Mouse (Mus musculus) v-Abl transformed pro-B cells (cell line): ENCODE measurements around the gene Pfkl.

Source experiments
- in situ Hi-C, 2 experiments: fragments of 400-800 bp; cut with MboI; formaldehyde crosslinking; loops; one replicate each; pipeline ENCODE4 v1.15.1; 2025; ENCODE audit not compliant: unreplicated experiment in 2 of 2

Pfkl gene

DNA sequence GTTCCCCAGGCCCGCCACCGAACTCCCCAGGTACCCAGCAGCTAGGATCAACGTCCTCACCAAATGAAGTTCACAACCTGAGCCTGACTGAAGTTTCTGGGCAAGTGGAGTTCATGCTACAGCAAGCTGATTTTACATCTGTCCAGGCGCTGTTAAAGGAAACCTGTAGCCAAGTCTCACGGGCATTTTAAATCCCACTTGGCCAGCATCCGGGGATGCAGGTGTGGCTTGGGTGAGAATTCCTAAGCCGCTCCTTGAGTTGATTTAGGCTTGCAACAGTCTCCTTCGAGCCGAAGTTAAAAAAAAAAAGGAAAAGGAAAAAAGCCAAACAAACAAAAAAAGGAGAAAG is at the start of gene Pfkl:
Gene Pfkl (minus strand): TSS at position 139 of the 349 bp plus-strand sequence.
- in situ Hi-C loops = loop anchor here (10.0 to 25.0 kb wide), 3 partner anchors 495 to 1677 kb away; partner anchors contain the start of genes Cdc34 (in 1 of the 2), Fam207a (in 1 of the 2), Gzmm (in 1 of the 2) and Syde1 (in 1 of the 2)

- in situ Hi-C loops = no loop called here
Observed at GRCm38 (mm10) chr10:78057056-78057455, 47.2 kb upstream of the Pfkl start.

DNA sequence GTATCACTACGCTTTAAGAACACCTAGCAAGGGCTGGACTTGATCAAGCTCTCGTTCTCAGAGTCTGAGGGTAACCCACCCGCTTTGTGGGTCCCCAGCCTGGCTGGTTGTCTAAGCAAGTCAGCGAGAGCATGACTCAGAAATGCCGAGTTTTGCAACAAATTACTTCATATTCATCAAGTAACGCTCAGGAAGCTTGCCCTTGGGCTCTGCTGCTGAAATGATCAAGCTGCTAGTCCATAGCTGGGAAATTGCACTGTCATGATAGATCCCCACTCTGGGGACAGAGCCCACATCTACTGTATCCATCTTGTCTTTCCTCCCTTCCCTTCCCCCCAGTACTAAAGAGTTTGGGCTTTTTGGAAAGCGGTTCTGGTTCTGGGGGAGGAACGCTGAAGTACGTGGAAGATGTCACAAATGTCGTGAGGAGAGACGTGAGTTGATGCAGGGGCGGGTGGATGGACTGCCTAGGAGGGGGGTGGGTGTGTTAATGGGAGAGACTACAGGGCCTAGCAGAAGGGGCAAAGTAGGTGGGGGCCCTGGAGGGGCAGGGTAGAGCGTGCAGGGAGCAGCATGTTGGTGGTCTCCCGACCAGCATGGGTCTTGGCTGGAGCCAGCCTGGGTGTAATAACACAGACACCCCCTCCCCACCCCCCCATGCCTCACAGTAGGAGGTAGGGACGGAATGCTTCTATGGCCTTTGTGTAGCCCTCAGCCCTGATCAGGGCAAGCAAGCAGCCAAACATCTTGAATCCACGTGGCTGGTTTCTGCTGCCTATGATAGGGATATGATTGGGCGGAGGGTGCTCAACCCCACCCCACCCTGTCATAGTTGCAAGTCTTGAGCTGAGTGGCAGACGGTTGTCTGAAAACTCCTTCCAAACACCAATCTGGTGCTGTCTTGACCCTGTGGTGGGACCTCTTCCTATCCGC is 45.0 kb upstream of the Pfkl start:
- in situ Hi-C loops = no loop called here

DNA sequence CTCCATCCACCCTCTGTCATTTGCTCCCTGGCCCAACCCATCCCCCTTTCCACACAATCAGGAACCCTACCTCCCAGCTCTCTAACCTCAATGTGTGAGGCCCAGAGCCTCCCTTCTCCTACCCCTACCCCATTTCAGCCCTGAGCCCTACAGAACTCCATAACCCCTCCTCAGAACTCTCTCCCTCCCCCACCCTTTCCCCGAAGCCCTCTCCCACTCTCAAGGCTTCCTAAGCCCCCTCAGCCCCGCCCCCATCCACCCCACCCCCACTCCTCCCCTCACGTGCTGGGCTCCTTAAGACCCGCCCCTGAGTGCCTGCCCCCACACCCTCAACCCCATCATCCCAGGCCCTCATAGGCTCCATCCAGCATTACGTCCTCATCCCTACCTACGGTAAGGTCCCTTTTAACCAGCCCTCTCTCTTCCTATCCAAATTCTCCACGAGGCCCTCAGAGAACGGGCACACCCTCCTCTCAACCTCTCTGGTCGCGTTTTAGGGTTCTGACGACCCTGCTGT is 39.7 kb upstream of the Pfkl start:
- in situ Hi-C loops = loop anchor here (25.0 kb wide), 1 partner anchor 338 kb away; no protein-coding TSS in a partner anchor

DNA sequence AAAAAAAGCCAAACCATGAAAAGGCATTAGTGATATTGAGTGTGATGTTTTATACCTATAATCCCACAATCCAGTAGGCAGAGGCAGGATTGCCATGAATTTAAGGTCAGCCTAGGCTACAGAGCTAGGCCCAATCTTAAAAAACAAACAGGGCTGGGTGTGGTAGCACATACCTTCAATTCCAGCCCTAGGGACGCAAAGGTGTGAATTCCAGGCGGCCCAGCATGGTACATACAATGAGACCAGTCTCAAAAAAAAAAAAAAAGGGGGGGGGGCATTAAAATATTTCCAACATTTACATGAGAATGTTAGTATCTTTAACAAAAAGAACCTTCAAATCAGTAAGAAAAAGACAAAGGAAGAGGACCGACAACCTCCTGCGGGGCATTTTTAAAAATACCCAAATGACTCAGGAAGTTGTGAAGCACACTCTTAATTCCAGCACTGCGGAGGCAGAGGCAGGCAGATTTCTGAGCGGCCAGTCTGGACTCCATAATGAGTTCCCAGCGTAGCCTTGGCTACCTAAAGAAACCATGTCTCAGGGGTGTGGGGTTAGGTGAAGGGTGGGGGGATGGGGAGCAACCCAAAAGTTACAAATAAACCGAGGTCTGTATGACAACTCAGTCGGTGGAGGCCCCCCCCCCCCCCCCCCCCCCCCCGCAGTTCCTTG is 38.3 kb upstream of the Pfkl start:
- in situ Hi-C loops = loop anchor here (25.0 kb wide), 1 partner anchor 339 kb away; no protein-coding TSS in a partner anchor

DNA sequence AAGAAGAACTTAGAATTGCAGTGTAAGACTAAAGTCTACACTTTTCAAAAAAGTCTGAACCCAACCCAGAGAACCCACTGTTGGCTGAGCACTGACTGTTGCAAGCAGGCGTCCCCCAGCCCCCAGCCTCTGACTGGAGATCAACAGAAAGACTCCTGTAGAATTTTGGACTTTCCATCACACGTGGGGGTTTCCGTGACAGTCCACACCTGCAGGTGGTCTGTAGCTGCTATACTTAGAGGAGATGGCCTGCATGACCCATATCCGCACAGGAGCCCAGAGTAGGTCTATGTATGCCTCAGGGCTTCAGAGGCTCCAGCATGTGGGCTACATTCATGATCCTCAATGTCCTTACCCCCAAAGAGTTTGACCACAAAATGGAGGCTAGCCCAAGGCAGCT is 36.5 kb upstream of the Pfkl start:
- in situ Hi-C loops = loop anchor here (25.0 kb wide), 1 partner anchor 341 kb away; no protein-coding TSS in a partner anchor

- in situ Hi-C loops = loop anchor here (25.0 kb wide), 1 partner anchor 343 kb away; no protein-coding TSS in a partner anchor
Observed at GRCm38 (mm10) chr10:78044531-78044930, 34.6 kb upstream of the Pfkl start.

GRCm38 (mm10) chr10:78043406-78043836 is 33.5 kb upstream of the Pfkl start, which contains the start of gene Aire:
Gene Aire (minus strand): TSS chr10:78043610.
- in situ Hi-C loops = loop anchor here (25.0 kb wide), 1 partner anchor 344 kb away; no protein-coding TSS in a partner anchor

GRCm38 (mm10) chr10:78042697-78043405 is 33.0 kb upstream of the Pfkl start:
- in situ Hi-C loops = loop anchor here (25.0 kb wide), 1 partner anchor 344 kb away; no protein-coding TSS in a partner anchor

DNA sequence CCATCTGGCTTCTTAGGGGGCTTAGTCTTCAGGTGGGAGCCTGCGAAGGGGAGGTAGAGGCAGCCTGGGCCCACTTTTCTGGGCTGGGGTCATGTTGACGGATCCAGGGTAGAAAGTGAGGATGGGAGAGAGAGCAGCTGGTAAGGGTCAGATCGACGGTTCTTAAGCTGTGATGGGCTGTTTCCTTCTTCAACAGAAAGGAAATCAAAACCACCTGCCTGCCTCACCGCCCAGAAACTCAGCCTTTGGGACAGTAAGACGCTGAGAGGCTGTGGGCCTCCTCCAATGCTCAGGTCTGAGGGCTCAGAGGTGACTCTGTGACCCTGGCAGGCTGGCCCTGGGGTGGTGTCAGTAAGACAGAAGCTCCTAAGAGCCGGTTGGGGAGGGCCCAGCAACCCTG is 32.2 kb upstream of the Pfkl start:
- in situ Hi-C loops = loop anchor here (25.0 kb wide), 1 partner anchor 345 kb away; no protein-coding TSS in a partner anchor

GRCm38 (mm10) chr10:78041647-78042046 is 31.8 kb upstream of the Pfkl start, which contains the start of gene Dnmt3l:
Gene Dnmt3l (plus strand): TSS chr10:78041947.
- in situ Hi-C loops = loop anchor here (25.0 kb wide), 1 partner anchor 346 kb away; no protein-coding TSS in a partner anchor

GRCm38 (mm10) chr10:78037139-78037538 is 27.3 kb upstream of the Pfkl start:
- in situ Hi-C loops = loop anchor here (25.0 kb wide), 1 partner anchor 350 kb away; no protein-coding TSS in a partner anchor

- in situ Hi-C loops = loop anchor here (5.0 to 25.0 kb wide), 3 partner anchors 35 to 355 kb away; partner anchors contain the start of gene Icosl (in 1 of the 2)
Observed at GRCm38 (mm10) chr10:78031987-78032386, 22.1 kb upstream of the Pfkl start.

DNA sequence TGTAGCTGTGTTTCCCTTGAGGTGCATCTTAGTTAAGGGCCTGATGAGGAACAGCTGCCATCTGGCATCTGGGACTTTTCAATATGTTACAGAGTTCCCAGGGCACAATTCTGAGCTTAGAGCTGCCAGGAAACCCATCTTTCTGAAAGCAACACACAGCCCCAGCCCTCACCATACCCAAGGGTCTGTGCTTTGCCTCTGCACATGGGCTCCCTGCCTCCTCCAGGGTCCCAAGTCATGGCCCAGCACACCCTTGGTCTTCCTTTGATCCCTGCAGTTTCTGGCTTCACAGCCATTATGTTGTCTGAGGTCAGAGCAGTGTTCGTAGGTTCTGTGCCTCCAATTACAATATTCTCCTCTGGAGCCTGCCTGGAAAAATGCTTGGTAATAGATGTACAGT is 19.2 kb upstream of the Pfkl start:
- in situ Hi-C loops = loop anchor here (5.0 to 25.0 kb wide), 3 partner anchors 42 to 358 kb away; no protein-coding TSS in a partner anchor

DNA sequence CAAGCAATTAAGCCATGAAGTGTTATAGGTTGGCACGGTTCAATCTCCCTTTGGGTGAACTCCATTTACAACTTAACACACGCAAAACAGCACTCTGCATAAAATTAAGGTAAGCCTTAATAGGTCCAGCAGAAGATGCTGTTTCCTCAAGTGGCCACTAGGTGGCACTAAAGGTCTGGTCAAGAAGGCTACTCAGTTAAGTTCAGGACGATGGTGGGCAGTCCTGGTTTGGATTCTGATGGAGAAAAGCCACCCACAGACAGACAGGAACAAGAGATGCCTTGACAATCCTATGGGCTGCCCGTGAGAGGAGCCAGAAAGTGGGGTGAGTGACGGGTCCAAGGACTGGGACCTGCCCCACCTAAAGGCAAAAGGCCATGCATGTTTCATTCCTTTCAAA is 18.2 kb upstream of the Pfkl start:
- in situ Hi-C loops = loop anchor here (5.0 to 25.0 kb wide), 3 partner anchors 41 to 359 kb away; no protein-coding TSS in a partner anchor

- in situ Hi-C loops = loop anchor here (5.0 to 25.0 kb wide), 3 partner anchors 38 to 362 kb away; no protein-coding TSS in a partner anchor
Observed at GRCm38 (mm10) chr10:78025453-78025852, 15.6 kb upstream of the Pfkl start.

DNA sequence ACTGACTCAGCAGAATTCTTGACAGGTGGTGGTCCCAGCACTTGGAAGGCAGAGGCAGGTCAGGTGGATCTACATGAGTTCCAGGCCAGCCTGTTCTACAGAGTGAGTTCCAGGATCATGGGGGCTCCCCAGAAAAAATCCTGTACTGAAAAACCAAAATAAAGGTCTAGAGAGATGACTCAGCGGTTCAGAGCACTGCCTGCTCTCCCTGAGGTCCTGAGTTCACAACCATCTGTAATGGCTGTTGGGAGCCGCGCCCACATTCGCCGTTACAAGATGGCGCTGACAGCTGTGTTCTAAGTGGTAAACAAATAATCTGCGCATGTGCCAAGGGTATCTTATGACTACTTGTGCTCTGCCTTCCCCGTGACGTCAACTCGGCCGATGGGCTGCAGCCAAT is 10.1 kb upstream of the Pfkl start:
- in situ Hi-C loops = loop anchor here (10.0 to 25.0 kb wide), 3 partner anchors 505 to 1667 kb away; partner anchors contain the start of genes Cdc34 (in 1 of the 2), Fam207a (in 1 of the 2), Gzmm (in 1 of the 2) and Syde1 (in 1 of the 2)

- in situ Hi-C loops = loop anchor here (10.0 to 25.0 kb wide), 3 partner anchors 504 to 1668 kb away; partner anchors contain the start of genes Cdc34 (in 1 of the 2), Fam207a (in 1 of the 2), Gzmm (in 1 of the 2) and Syde1 (in 1 of the 2)
Observed at GRCm38 (mm10) chr10:78019291-78019690, 9.4 kb upstream of the Pfkl start.

DNA sequence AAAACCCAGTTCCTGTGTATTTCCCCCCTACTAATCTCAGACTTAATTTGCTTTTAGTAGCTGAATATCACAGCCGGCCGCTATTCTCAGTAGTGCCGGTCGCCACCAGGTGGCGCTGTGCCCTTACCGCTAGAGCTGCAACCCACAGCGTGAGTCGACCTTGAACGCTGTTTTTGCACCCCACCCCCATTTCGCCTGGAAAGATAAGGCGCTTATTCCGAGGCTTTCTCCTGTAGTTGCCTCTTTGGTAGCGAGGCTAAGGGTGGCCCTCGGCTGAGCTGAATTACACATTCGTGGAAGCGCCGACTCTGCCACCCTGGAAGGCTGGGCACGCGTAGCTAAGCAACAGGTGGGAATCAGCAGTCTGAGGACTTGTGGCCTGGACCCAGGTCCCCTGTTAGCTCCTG is 8.9 kb upstream of the Pfkl start:
- in situ Hi-C loops = loop anchor here (10.0 to 25.0 kb wide), 3 partner anchors 504 to 1669 kb away; partner anchors contain the start of genes Cdc34 (in 1 of the 2), Fam207a (in 1 of the 2), Gzmm (in 1 of the 2) and Syde1 (in 1 of the 2)
